Mouse (Mus musculus) forebrain, embryonic 12.5 days (tissue): ENCODE data around the gene Xntrpc. TPM values are rescaled to one million over a fixed set of nuclear protein-coding genes. Genes with fewer than 3 reads are reported as not detected.

Source experiments
- ATAC-seq: fragments of 200-750 bp; cut with Nextera tagmentation; 2 replicates; pipeline ENCODE4 v1.8.0; 2017; ENCODE audit warnings: moderate TSS enrichment; ENCODE audit not compliant: low FRiP score
- H3K27ac ChIP-seq: fragments of 300-500 bp; sonication (generic); 2 replicates; pipeline ENCODE4 v1.5.1; 2016; ENCODE audit warnings: mild to moderate bottlenecking
- H3K27me3 ChIP-seq: fragments of 300-500 bp; sonication (generic); 2 replicates; pipeline ENCODE4 v1.6.1; 2016; ENCODE audit warnings: mild to moderate bottlenecking
- H3K36me3 ChIP-seq: fragments of 300-500 bp; sonication (generic); replicated peaks from 2 replicates; pipeline ENCODE4 v1.6.1; 2016; ENCODE audit warnings: mild to moderate bottlenecking
- H3K4me1 ChIP-seq: fragments of 300-500 bp; sonication (generic); 2 replicates; pipeline ENCODE4 v1.6.1; 2016
- H3K4me2 ChIP-seq: fragments of 300-500 bp; sonication (generic); 2 replicates; pipeline ENCODE4 v1.6.1; 2016; ENCODE audit warnings: mild to moderate bottlenecking, moderate library complexity
- H3K4me3 ChIP-seq: fragments of 300-500 bp; sonication (generic); replicated peaks from 2 replicates; pipeline ENCODE4 v1.5.1; 2016; ENCODE audit warnings: mild to moderate bottlenecking
- H3K9ac ChIP-seq: fragments of 300-500 bp; sonication (generic); 2 replicates; pipeline ENCODE4 v1.6.1; 2016; ENCODE audit warnings: mild to moderate bottlenecking
- H3K9me3 ChIP-seq: fragments of 300-500 bp; sonication (generic); 2 replicates; pipeline ENCODE4 v1.6.1; 2016
- WGBS: fragments of 180-500 bp; shearing (Covaris S2); methylation state at CpG from one replicate; pipeline ENCODE4 v1.1.7; 2016; 5-methylcytosine and 5-hydroxymethylcytosine counted together
- polyA plus RNA-seq: library from polyadenylated mRNA; unstranded; fragments of >200 nt; fragmentation: Nextera tagmentation; extraction: Ambion mirVana; gene quantifications from 2 replicates; pipeline ENCODE4 v1.2.1, GENCODE M21; 2016

The Xntrpc gene
- polyA plus RNA-seq, 1 experiment from 2014 or later: 2.9 TPM

- no peaks in the 10 kb centered on the region for H3K27me3 ChIP-seq
- H3K4me2 ChIP-seq: no peak overlapping the region
- ATAC-seq: no peak
- H3K4me1 ChIP-seq: no peaks in the 10 kb centered on the region
- WGBS: 84% methylated on average over 45 of the region's 45 CpGs
- no peaks in the 10 kb centered on the region for H3K9me3 ChIP-seq
- no peak overlapping the region for H3K9ac ChIP-seq
- no peak overlapping the region for H3K27ac ChIP-seq
- H3K4me3 ChIP-seq: no peak overlapping the region
- H3K36me3 ChIP-seq: no peaks in the 10 kb centered on the region; the same call in 1 of the 2 replicates
Observed at GRCm38 (mm10) chr7:102113151-102113729, 47.7 kb downstream of the Xntrpc start.

GRCm38 (mm10) chr7:102116579-102117331 is 51.2 kb downstream of the Xntrpc start, which contains the start of gene Chrna10:
Gene Chrna10, minus strand, starts transcription at chr7:102116828.
- H3K9me3 ChIP-seq: no peaks in the 10 kb centered on the region
- no peaks in the 10 kb centered on the region for H3K27me3 ChIP-seq
- no peak within 1 kb of the TSS for H3K4me2 ChIP-seq
- no peak within 1 kb of the TSS for H3K27ac ChIP-seq
- no peaks in the 10 kb centered on the region for H3K4me1 ChIP-seq
- no peak within 1 kb of the TSS for H3K9ac ChIP-seq
- no peak within 1 kb of the TSS for H3K4me3 ChIP-seq
- ATAC-seq: no peak
- WGBS: 54% methylated on average over 7 of the region's 7 CpGs
- peaks cover 31% of the 10 kb centered on the region for H3K36me3 ChIP-seq

- Histone ChIP-seq H3K36me3 (peaks cover 37% of the 10 kb centered on the region), H3K27ac (no peak overlapping the region), H3K9ac (no peak overlapping the region), H3K9me3 (no peaks in the 10 kb centered on the region), H3K27me3 (no peaks in the 10 kb centered on the region), H3K4me2 (no peak overlapping the region), H3K4me1 (no peaks in the 10 kb centered on the region), H3K4me3 (no peak overlapping the region)
- ATAC-seq: no peak
- 74% methylated on average over 6 of the region's 6 CpGs for WGBS
Observed at GRCm38 (mm10) chr7:102117382-102117781, 51.9 kb downstream of the Xntrpc start.

GRCm38 (mm10) chr7:102120326-102120725 is 54.8 kb downstream of the Xntrpc start:
- Histone ChIP-seq H3K4me1 (no peaks in the 10 kb centered on the region), H3K9ac (no peak overlapping the region), H3K36me3 (peaks cover 67% of the 10 kb centered on the region), H3K27me3 (no peaks in the 10 kb centered on the region), H3K4me3 (no peak overlapping the region), H3K4me2 (no peak overlapping the region), H3K9me3 (no peaks in the 10 kb centered on the region), H3K27ac (no peak overlapping the region)
- no peak for ATAC-seq
- WGBS: 96% methylated on average over 10 of the region's 10 CpGs

- 94% methylated on average over 4 of the region's 4 CpGs for WGBS
Observed at GRCm38 (mm10) chr7:102132395-102132794, 66.9 kb downstream of the Xntrpc start.

GRCm38 (mm10) chr7:102137464-102137863 is 72.0 kb downstream of the Xntrpc start:
- Histone ChIP-seq H3K9ac (no peak overlapping the region), H3K4me1 (no peaks in the 10 kb centered on the region), H3K36me3 (peaks cover 70% of the 10 kb centered on the region), H3K27me3 (no peaks in the 10 kb centered on the region), H3K4me2 (no peak overlapping the region), H3K9me3 (no peaks in the 10 kb centered on the region), H3K27ac (no peak overlapping the region), H3K4me3 (no peak overlapping the region)
- ATAC-seq: no peak
- WGBS: 83% methylated on average over 1 of the region's 1 CpGs

More at GRCm38 (mm10) chr7:102132395-102132794, 66.9 kb downstream of the Xntrpc start:
- Histone ChIP-seq H3K4me1 (no peaks in the 10 kb centered on the region), H3K27ac (no peak overlapping the region), H3K27me3 (no peaks in the 10 kb centered on the region), H3K4me3 (no peak overlapping the region), H3K4me2 (no peak overlapping the region), H3K36me3 (peaks cover 81% of the 10 kb centered on the region), H3K9ac (no peak overlapping the region), H3K9me3 (no peaks in the 10 kb centered on the region)
- ATAC-seq: no peak

- 97% methylated on average over 5 of the region's 5 CpGs for WGBS
- H3K9ac ChIP-seq: no peak overlapping the region
- no peaks in the 10 kb centered on the region for H3K9me3 ChIP-seq
- no peak overlapping the region for H3K27ac ChIP-seq
- no peaks in the 10 kb centered on the region for H3K27me3 ChIP-seq
- H3K4me2 ChIP-seq: no peak overlapping the region
- H3K36me3 ChIP-seq: peaks cover 69% of the 10 kb centered on the region
- no peaks in the 10 kb centered on the region for H3K4me1 ChIP-seq
- H3K4me3 ChIP-seq: no peak overlapping the region
- ATAC-seq: no peak
Observed at GRCm38 (mm10) chr7:102137898-102138297, 72.4 kb downstream of the Xntrpc start.

Other genes starting within 250 kb of the Xntrpc start
- not detected in 2 replicates for gene Phox2a, start 247.4 kb upstream of the Xntrpc start, polyA plus RNA-seq
- gene Inppl1, start 227.5 kb upstream of the Xntrpc start, polyA plus RNA-seq: 33.0 and 41.4 TPM in 2 replicates
- gene Folr2, start 208.5 kb upstream of the Xntrpc start, polyA plus RNA-seq: 1.4 and 1.9 TPM in 2 replicates
- gene Anapc15, start 202.0 kb upstream of the Xntrpc start, polyA plus RNA-seq: 93.1 and 96.9 TPM in 2 replicates
- 5.5 and 8.2 TPM in 2 replicates for gene Folr1, start 194.9 kb upstream of the Xntrpc start, polyA plus RNA-seq
- gene Lamtor1, start 159.8 kb upstream of the Xntrpc start, polyA plus RNA-seq: 129 and 134 TPM in 2 replicates
- gene Tomt, start 159.4 kb upstream of the Xntrpc start, polyA plus RNA-seq: 0.68 and 0.77 TPM in 2 replicates
- 6.5 and 7.3 TPM in 2 replicates for gene Lrrc51, start 131.8 kb upstream of the Xntrpc start, polyA plus RNA-seq
- 112 and 123 TPM in 2 replicates for gene Numa1, start 131.6 kb upstream of the Xntrpc start, polyA plus RNA-seq
- gene Il18bp, start 47.0 kb upstream of the Xntrpc start, polyA plus RNA-seq: 4.4 and 4.8 TPM in 2 replicates
- gene Rnf121, start 244 bp upstream of the Xntrpc start, polyA plus RNA-seq: 33.0 and 33.3 TPM in 2 replicates
- gene Xndc1, start 202 bp upstream of the Xntrpc start, polyA plus RNA-seq: 49.8 and 50.7 TPM in 2 replicates
- gene Trpc2, start 17.4 kb downstream of the Xntrpc start, polyA plus RNA-seq: not detected in 2 replicates
- 0.42 and 0.77 TPM in 2 replicates for gene Art1, start 36.0 kb downstream of the Xntrpc start, polyA plus RNA-seq
- gene Art5, start 43.8 kb downstream of the Xntrpc start, polyA plus RNA-seq: 0.97 and 2.0 TPM in 2 replicates
- not detected in 2 replicates for gene Chrna10, start 51.1 kb downstream of the Xntrpc start, polyA plus RNA-seq
- gene Nup98, start 144.5 kb downstream of the Xntrpc start, polyA plus RNA-seq: 45.2 and 46.8 TPM in 2 replicates
- 54.3 and 59.2 TPM in 2 replicates for gene Pgap2, start 144.5 kb downstream of the Xntrpc start, polyA plus RNA-seq
- 21.7 and 25.1 TPM in 2 replicates for gene Rhog, start 190.3 kb downstream of the Xntrpc start, polyA plus RNA-seq
- 11.6 and 11.7 TPM in 2 replicates for gene Stim1, start 202.1 kb downstream of the Xntrpc start, polyA plus RNA-seq